Mouse (Mus musculus) cerebellum, postnatal 10 days (tissue): ENCODE results near the gene Pdgfa.

Experiments
- DNase-seq, 2 experiments: peaks; one replicate each; pipeline ENCODE4 v3.0.0; 2021; ENCODE audit warnings: mixed read lengths in 2 of 2

Pdgfa gene

DNA sequence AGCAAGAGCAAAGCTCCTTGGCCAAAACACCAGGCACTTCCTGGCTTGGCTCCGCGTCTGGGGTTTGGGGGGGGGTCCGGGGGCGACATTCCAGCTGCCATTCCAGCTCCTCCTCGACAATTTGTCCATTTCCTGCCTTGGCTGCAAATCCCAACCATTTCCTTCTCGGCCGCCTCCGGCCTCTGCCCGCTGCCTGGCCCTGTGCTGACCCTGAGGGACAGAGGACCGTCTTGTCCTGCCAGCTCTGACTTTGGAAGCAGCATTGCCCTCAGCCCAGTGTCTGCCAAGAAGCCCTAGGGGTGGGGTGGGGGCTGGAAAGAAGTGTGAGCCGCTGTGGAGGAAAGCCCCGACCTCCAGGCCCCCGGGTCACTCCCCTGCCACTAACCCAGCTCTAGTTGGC lies 44.2 kb downstream of the Pdgfa start:
- peak in 1 of 2 experiments; percentile 36 for DNase-seq

DNA sequence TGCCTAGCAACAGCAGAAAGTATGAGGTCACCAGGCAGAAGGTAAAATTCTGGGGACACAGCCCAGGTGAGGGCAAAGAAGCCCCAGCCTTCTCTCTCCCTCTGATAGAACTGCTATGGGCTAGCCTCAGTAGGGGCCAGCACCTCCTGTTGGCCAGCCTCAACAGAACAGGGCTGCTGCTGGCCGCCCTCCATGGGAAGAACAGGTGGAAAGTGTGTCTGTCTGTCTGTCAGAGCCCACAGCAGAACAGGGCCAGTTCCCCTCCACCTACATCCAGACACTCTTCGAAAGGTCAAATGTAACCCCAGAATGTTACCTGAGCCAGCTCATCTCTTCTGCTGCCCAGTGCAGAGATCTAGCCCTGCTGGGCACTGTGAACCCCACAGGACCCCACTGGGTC lies 45.9 kb downstream of the Pdgfa start:
- no peak for DNase-seq

DNA sequence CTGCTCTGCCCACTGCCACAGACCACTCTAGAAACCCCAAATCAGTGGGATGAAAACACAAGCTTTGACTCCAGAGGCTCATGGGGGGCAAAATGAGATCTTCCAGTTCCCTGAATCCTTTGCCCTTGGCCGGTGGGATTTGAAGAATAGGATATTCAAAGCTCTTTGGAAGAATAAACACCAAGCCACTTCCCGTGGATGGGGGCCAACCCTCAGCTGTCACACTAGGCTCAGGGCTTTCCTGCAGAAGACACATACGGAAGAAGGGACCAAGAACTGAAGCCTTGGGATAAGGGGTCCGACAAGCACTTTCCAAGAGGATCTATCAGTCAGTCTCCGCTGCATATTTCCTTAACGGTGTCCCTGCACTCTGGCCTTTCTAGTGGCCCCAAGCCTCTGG lies 48.0 kb downstream of the Pdgfa start:
- DNase-seq, result no peak

DNA sequence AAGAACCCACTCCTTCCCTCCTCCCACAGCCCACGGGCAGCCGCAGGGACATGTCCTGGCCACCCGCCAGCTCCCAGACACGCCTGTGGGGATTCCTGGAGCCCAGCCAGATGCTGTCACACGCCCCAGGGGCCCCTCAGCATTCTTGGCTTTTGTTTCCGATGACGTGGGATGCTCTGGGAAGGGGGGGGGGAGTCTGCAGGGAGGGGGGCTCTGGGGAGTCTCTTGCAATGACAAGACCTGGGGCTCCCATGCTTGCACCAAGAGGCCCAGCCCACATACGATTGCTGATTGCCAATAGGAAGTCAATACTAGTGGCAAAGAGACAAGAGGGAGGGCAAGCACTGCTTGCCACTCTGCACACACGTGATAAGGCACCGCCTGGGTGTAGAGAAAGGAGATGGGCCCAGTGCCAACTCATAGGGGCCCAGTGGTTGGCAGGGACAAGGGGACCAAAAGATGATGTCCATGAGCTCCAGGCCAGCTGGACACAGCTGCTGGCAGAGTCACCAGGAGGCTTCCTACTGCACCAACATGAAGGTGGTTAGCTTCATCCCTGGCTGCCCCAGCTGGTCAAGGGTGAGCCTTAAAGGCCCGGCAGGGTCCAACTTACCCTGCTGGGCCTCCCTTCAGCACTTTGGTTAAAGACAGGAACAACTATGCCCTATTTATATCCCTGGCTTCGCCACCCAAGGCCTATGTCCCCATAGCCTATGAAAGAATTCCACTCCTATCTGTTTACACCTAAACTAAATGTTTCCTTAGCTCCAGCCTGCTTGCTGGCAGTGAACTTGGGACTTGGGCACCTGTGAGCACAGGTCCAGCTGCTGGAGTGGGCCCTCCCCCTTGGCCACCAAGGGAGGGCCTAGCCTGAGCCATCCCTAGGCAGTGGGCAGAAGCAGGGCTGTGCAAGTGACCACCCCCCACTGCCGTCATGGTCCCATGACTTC lies 48.9 kb downstream of the Pdgfa start:
- DNase-seq, result peak; percentile 60

DNA sequence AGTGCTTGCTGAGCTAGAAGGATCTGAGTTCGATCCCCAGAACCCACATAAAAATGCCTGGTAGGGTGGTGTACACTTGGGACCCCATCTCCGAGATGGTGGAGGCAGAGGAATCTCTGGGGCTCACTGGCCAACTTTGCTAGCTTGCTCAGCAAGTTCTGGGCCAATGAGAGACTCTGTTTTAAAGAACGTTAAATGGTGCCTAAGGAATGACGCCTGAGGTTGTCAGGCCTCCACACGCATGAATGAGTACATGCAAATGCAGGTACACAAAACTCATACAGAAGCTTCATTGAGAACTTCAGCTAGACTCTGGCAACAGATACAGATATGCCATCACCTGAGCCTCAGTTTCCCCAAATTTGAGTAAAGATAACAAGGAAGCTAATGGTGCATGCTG lies 49.7 kb downstream of the Pdgfa start:
- DNase-seq, result no peak

DNA sequence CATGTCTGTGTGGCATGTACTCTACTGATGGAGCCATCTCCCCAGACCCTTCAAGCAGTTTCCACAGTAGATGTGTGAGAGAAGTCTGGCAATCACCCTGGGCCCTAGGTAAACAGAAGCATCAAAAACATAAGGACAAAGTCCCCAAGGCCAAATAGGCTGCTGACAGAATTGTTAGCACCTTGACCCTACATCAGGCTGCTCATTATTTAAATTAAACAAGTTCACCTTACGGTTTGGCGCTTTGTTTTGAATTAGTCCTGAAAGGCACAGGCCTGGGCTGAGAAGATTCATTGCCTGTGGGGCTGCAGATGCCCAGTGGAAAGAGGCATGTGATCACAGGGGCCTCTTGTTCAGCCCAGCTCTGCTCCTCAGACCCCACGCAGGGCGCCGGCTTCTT lies 50.2 kb downstream of the Pdgfa start:
- no peak for DNase-seq

DNA sequence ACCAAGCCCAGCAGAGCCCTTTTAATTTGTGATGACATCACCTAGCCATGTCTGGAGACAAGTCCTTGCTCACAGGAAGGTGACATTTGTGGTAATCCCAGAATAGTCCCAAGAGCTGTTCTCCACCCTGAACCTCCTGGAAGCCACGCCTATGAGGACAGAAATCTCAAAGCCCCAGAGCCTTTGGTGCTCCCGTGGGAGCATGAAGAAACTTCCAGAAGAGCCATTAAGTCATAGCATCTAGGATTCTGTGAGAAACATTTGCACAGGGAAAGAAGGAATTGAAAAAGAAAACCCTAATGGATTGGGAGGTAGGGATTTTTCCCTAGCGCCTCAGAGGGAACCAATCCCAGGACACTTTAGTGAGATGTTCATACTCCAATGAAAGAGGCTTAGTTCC lies 52.2 kb downstream of the Pdgfa start:
- DNase-seq, result no peak

DNA sequence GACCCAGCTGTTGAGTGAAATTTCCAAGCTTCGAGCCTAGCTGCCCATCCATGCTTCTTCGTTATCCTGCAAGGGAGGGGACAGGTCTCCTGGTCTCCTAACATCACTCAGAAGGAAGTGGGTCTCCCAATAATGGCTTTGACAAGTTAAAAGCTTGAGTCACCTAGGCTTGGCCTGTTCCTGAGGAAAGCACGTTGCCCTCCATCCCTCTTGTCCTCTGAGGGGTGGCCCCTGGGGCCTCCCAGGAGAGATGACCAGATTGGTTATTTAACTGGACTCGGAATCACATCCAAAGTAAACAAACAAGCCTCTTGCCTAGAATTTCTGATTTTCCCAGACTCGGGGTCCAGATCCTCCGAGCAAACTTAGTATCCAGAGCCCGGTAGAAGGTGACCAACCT lies 52.6 kb downstream of the Pdgfa start:
- DNase-seq, result no peak

- no peak for DNase-seq
These were observed 55.3 kb downstream of the Pdgfa start for GRCm38 (mm10) chr5:138941842-138942241.

- DNase-seq, result no peak
These were observed 56.6 kb downstream of the Pdgfa start for GRCm38 (mm10) chr5:138940576-138940975.

DNA sequence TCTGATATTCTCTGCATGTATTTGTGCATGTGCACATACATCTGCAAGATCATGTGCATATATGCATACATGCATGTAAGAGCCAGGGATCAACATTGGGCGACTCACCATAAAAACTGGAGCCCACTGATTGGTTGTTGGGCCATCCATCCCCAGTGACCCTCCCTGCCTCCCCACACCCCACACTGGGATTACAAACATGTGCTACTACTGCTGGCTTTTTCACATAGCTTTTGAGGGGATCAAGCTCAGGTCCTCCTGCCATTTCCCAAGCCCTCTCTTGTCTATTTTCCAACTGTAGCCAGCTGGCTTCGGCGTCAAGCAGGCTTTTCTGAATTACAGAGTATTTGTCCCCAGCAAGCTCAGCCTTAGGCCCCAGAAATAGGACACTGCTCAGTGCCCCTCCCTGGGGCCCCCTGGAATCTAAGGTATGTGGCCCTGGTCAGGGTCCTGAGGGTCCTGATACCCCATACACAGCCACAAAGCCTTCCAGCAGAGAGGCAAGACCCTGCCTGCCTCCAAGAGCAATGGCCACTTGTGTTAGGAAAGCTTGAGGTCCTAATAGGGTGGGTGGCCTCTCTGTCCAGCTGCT lies 58.5 kb downstream of the Pdgfa start:
- no peak for DNase-seq

GRCm38 (mm10) chr5:138936399-138937089 lies 60.6 kb downstream of the Pdgfa start:
- DNase-seq, result no peak

GRCm38 (mm10) chr5:138934540-138934939 lies 62.6 kb downstream of the Pdgfa start:
- DNase-seq, result no peak

DNA sequence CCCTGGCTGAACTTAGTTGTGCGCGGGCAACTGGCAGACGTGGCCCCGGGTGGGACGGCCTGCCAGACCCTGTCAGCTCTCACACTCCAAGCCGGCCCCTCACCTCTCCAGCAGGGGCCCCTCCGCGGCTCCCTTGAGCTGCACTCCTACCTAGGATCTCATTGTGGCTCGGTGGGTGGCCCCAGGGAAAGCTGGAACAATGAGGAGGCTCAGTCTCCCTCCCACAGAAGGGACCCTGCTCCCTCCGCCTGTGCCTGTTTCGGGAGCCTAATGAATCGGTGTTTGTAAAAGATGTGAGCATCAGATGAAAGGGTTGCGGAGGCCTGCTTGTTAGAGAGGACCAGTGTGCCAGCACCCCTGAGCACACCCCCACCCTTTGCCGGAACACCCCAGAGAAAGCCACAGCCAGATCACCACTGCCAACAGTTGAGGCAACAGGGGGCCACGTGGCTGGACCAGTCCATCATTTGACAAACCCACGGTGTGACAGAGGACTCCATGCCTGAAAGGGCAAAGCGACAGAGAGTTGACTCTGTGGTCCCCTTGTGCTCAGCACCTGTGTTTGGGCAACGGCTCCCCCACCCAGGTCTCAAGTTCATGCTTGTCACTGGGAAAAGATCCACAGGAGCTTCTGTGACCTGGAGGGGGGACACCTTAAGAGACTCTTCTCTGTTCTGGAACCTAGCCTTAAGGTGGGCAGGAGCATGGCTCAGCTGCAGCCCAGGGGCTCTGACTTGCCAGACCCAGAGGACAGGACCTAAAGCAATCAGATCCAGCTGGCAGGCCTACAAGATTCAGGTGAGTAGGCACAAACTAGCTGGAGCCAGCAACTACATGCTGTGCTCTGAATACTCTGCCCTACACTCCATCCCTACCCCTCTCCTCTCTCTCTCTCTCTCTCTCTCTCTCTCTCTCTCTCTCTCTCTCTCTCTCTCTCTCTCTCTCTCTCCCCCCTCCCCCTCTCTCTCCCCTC lies 64.4 kb downstream of the Pdgfa start:
- no peak for DNase-seq

GRCm38 (mm10) chr5:138931836-138932235 lies 65.3 kb downstream of the Pdgfa start:
- no peak for DNase-seq

DNA sequence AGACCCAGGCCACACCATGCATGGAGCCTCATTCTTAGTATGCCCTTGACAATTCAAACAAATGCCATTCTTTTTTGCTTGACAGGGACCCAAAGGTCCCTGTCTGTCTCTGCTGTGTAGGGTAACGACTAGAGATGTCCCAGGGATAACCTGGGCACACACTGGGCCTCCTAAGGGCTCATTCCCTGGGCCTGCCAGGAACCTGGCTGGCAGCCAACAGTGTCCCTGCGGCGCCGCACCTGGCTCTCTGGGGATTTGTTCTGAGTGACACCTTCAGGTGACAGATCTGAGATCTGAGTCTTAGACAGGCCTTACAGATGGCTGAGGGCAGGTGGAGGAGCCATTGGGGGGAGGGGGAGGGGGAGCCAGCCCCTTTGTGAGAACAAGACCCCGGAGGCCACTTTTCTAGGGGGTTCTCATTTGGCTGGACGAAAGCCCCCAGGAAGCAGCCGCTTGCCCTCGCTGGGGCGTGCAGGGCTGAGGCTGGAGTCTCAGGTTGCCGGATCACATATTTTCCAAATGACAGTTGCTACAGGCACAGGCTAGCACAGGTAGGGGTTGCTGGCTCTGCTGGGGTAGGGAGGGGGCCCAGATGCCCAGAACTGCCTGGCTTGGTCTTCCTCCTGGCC lies 67.2 kb downstream of the Pdgfa start:
- DNase-seq, result peak in 1 of 2 experiments; percentile 37
